Mouse (Mus musculus) ES-Bruce4 (cell line): ENCODE measurements around the gene Fkbp11. TPM values are rescaled to one million over a fixed set of nuclear protein-coding genes. Genes with fewer than 3 reads are reported as not detected.
A peak's percentile ranks its signal among the peaks of the same experiment; 100 is the strongest.

Source experiments
- H3K27ac ChIP-seq: 2 replicates; pipeline ENCODE4 v1.5.1; 2012; ENCODE audit warnings: low read length, inconsistent platforms; ENCODE audit not compliant: insufficient read depth
- H3K27me3 ChIP-seq: 2 replicates; pipeline ENCODE4 v1.6.1; 2012; ENCODE audit warnings: mild to moderate bottlenecking, low read length, inconsistent platforms; ENCODE audit not compliant: control insufficient read depth, poor library complexity, insufficient read depth, severe bottlenecking
- H3K36me3 ChIP-seq: 2 replicates; pipeline ENCODE4 v1.6.1; 2012; ENCODE audit warnings: inconsistent platforms, mild to moderate bottlenecking, low read length, moderate library complexity; ENCODE audit not compliant: control insufficient read depth, poor library complexity, insufficient read depth, severe bottlenecking
- H3K4me1 ChIP-seq: one replicate; pipeline ENCODE4 v1.8.1; 2011; ENCODE audit warnings: low read length; ENCODE audit not compliant: control insufficient read depth, insufficient read depth
- H3K4me3 ChIP-seq: 2 replicates; pipeline ENCODE4 v1.5.1; 2011; ENCODE audit warnings: low read depth, mild to moderate bottlenecking, low read length
- H3K9ac ChIP-seq: 2 replicates; pipeline ENCODE4 v1.6.1; 2012; ENCODE audit warnings: low read depth, mild to moderate bottlenecking, inconsistent platforms; ENCODE audit not compliant: poor library complexity, severe bottlenecking
- H3K9me3 ChIP-seq: replicated peaks from 2 replicates; pipeline ENCODE4 v1.6.1; 2012; ENCODE audit warnings: mild to moderate bottlenecking, low read length, inconsistent platforms; ENCODE audit not compliant: control insufficient read depth, poor library complexity, insufficient read depth, severe bottlenecking
- CTCF ChIP-seq: IDR thresholded peaks from one replicate; pipeline ENCODE4 v1.8.1; 2011; ENCODE audit warnings: low read depth, low read length
- EP300 ChIP-seq: IDR thresholded peaks from 2 replicates; pipeline ENCODE4 v1.6.1; 2011; ENCODE audit warnings: low read depth, low read length; ENCODE audit not compliant: insufficient read depth
- POLR2A ChIP-seq: IDR thresholded peaks from one replicate; pipeline ENCODE4 v1.8.1; 2011; ENCODE audit warnings: low read length; ENCODE audit not compliant: insufficient read depth
- polyA plus RNA-seq: library from polyadenylated mRNA; stranded (reverse); fragments of >200 nt; gene quantifications from 2 replicates; pipeline ENCODE4 v1.2.4, GENCODE M21; 2011; ENCODE audit warnings: low read depth; ENCODE audit not compliant: missing spikeins, insufficient read depth, insufficient read length

Fkbp11 gene
- polyA plus RNA-seq, 1 experiment: 30.0 TPM

GRCm38 (mm10) chr15:98717301-98717700 lies 10.7 kb downstream of the Fkbp11 start:
- TF ChIP-seq EP300: no peak
- no peak for TF ChIP-seq POLR2A
- TF ChIP-seq CTCF: no peak
- H3K27me3 ChIP-seq: no peaks in the 10 kb centered on the region
- no peak overlapping the region for H3K9ac ChIP-seq
- H3K4me1 ChIP-seq: no peaks in the 10 kb centered on the region
- no peak overlapping the region for H3K4me3 ChIP-seq
- no peaks in the 10 kb centered on the region for H3K36me3 ChIP-seq
- no peaks in the 10 kb centered on the region for H3K9me3 ChIP-seq
- H3K27ac ChIP-seq: no peak overlapping the region

GRCm38 (mm10) chr15:98714230-98714652 lies 13.8 kb downstream of the Fkbp11 start:
- Histone ChIP-seq H3K36me3 (no peaks in the 10 kb centered on the region), H3K4me3 (no peak overlapping the region), H3K27me3 (no peaks in the 10 kb centered on the region), H3K9ac (no peak overlapping the region), H3K4me1 (no peaks in the 10 kb centered on the region), H3K27ac (no peak overlapping the region), H3K9me3 (no peaks in the 10 kb centered on the region)
- TF ChIP-seq EP300: no peak
- no peak for TF ChIP-seq POLR2A
- no peak for TF ChIP-seq CTCF

DNA sequence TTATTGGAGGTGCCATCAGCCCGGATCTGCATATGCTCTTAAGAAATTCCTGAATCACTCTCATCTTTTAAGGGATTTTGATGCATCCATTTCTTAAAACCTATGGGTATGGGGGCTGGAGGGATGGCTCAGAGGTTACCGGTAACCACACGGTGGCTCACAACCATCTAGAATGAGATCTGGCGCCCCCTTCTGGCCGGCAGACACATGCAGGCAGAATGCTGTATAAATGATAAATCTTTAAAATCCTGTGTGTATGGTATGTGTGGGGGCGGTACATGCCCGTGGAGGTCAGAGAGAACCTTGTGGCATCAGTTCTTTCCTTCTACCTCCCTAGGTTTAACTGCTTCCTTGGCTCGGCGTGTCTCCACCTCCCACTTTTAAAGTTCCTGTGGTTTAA lies 17.6 kb downstream of the Fkbp11 start:
- Histone ChIP-seq H3K27ac (no peak overlapping the region), H3K4me3 (no peak overlapping the region), H3K27me3 (no peaks in the 10 kb centered on the region), H3K36me3 (no peaks in the 10 kb centered on the region), H3K9me3 (no peaks in the 10 kb centered on the region), H3K9ac (no peak overlapping the region), H3K4me1 (no peaks in the 10 kb centered on the region)
- TF ChIP-seq EP300: no peak
- TF ChIP-seq CTCF: peak; percentile 96
- TF ChIP-seq POLR2A: no peak

DNA sequence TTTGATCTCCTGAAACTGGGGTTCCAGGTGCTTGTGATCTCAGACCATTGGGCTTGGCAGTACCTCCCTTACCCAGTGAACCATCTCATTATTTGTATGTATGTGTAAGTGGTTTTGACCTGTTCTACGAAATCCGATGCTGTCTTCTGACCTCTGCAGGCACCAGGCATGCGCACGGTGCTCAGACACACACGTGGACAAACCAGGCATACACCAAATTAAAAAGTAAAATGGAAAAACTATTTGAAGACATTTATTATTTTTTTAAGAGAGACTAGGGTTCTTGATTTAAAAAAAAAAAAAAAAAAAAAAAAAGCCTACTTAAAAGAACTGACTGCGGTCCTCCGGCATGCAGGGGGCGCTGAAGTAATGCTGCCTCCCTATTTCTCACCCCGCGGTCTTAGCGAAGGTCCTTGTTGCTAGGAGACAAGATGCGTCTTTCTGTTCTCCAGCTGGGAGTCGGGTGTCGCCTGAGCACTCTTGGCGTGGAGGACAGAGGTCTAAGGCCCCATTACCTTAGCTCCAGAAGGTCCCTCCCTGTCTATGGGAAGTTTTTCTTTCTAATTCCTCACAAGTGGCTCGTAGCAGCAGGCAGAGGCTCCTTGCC lies 20.1 kb downstream of the Fkbp11 start, which contains the start of gene Ccdc65:
Ccdc65 (plus strand) TSS at position 442 of the 607 bp plus-strand sequence.
- Histone ChIP-seq H3K4me3 (peak within 1 kb of the TSS; percentile 25; the same call in 1 of the 2 replicates), H3K27me3 (no peaks in the 10 kb centered on the region), H3K36me3 (no peaks in the 10 kb centered on the region), H3K9me3 (no peaks in the 10 kb centered on the region), H3K27ac (no peak within 1 kb of the TSS), H3K9ac (no peak within 1 kb of the TSS), H3K4me1 (no peaks in the 10 kb centered on the region)
- TF ChIP-seq EP300: no peak
- TF ChIP-seq CTCF: peak; percentile 69

DNA sequence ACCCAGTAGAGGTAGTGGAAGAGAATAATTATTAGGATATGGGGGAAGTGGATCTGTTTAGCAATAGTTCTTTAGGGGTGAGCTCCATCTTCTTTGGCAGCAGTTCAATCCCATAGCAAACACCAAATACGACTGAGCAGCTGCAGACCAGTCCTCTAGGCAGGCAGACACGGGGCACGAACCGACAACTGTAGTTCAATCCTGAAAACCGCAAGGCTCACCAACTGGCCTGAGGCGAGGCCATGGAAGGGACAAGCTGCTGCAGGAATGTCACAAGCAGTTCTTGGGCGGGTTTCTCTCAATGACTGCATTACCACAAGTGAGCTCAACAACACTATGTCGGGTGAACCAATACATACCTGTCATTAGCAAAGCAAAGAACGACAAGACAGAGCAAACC lies 23.7 kb downstream of the Fkbp11 start:
- H3K36me3 ChIP-seq: no peaks in the 10 kb centered on the region
- no peak for TF ChIP-seq POLR2A
- TF ChIP-seq EP300: no peak
- TF ChIP-seq CTCF: no peak
- no peaks in the 10 kb centered on the region for H3K9me3 ChIP-seq
- no peak overlapping the region for H3K9ac ChIP-seq
- H3K27me3 ChIP-seq: peaks cover 3% of the 10 kb centered on the region
- no peak overlapping the region for H3K4me3 ChIP-seq
- no peak overlapping the region for H3K27ac ChIP-seq
- H3K4me1 ChIP-seq: no peaks in the 10 kb centered on the region

- H3K9ac ChIP-seq: peak overlapping the region; percentile 8; the same call in 1 of the 2 replicates
- TF ChIP-seq EP300 (no peak), POLR2A (no peak), CTCF (peak; percentile 84)
Measured at GRCm38 (mm10) chr15:98699190-98700105, 28.6 kb downstream of the Fkbp11 start.

More at GRCm38 (mm10) chr15:98699190-98700105, 28.6 kb downstream of the Fkbp11 start:
- H3K36me3 ChIP-seq: no peaks in the 10 kb centered on the region
- peaks cover 3% of the 10 kb centered on the region for H3K27me3 ChIP-seq
- no peaks in the 10 kb centered on the region for H3K4me1 ChIP-seq
- peak overlapping the region; percentile 60 for H3K4me3 ChIP-seq
- H3K9me3 ChIP-seq: no peaks in the 10 kb centered on the region
- no peak overlapping the region for H3K27ac ChIP-seq
